Mouse (Mus musculus): ENCODE measurements around the gene Gm3402.
"Not testable (repeated sequence)": the region's sequence is repeated elsewhere in the genome, so short reads cannot be mapped to it uniquely, and the experiment has no call there.

Gene Gm3402

DNA sequence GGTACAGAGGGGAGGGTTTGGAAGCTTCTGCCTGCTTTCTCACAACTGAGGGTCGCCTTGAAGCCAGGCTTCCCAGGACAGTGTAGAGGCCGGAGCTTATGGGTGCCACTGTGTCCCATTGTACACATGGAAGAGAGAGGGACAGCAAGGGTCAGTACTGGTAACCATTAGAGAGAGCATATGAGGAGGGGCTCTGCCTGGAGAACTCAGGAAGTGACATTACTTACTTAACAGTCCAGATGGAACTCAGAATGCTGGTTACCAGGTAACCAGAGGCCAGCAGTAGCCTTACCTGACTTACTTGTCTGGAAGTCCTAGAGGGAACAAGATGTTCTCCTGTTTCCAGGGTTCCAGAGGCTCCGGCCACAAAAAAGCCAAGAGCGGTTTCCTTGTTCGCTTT, at the start of gene Gm3402:
Gene Gm3402, plus strand, starts transcription at position 301 of the 400 bp plus-strand sequence.
- DNase-seq, result not testable (repeated sequence)

DNA sequence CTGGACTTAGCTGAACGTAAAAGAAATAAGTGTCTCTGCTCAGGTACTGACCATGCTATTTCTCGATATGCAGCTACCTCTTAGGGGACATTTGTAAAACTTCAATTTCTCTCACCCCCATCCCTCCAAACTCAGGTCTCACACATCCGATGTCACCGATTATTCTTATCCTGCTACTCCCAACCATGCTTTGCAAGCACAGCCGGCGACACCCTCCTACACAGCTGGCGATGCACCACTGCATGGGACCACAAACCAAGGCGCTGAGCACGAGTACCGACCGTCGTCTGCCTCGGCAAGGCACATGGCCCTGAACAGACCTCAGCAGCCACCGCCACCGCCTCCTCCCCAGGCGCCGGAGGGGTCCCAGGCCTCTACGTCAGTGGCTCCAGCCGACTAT, 47.3 kb upstream of the Gm3402 start:
- DNase-seq, result no peak

DNA sequence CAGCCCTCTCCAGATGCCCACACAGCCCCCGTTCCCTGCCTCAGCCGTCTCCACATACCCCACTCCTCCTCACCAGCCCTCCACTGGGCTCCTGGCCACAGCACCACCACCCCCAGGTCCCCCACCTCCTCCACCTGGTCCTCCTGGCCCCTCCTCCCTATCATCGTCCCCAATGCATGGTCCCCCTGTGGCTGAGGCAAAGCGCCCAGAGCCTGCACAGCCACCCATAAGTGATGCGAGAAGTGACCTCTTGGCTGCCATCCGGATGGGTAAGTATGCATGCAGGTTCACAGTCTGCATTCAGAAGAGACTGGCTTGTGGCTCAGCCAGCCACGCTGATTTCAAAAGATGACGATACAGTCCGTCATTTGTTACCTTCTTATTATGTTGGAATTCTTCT, 45.6 kb upstream of the Gm3402 start:
- no peak for DNase-seq

DNA sequence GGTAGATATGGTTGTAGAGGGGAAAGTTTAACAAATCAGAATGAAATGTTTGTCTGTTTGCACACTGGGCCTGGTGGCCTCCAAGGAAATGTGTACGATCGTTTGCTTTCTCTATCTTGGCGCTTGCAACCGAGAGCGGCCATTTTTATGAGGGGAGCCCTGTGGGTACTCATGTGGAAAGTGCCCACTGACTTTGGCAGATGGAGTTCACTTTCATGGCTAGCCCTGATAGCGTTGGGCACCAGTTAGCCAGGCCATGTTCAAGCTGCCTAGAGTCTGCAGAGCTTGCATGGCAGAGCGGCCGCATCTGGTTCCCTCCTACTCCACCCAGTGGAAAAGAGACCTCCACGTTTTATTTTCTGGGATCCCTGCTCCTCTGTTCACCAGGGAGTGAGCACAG, 43.1 kb upstream of the Gm3402 start:
- DNase-seq, result no peak

- no peak for DNase-seq
Measured at GRCm38 (mm10) chr5:146471311-146471710, 42.6 kb upstream of the Gm3402 start.

- DNase-seq, result no peak
Measured at GRCm38 (mm10) chr5:146471821-146472220, 42.1 kb upstream of the Gm3402 start.

GRCm38 (mm10) chr5:146479564-146479963, 34.4 kb upstream of the Gm3402 start:
- DNase-seq, result peak; percentile 38

DNA sequence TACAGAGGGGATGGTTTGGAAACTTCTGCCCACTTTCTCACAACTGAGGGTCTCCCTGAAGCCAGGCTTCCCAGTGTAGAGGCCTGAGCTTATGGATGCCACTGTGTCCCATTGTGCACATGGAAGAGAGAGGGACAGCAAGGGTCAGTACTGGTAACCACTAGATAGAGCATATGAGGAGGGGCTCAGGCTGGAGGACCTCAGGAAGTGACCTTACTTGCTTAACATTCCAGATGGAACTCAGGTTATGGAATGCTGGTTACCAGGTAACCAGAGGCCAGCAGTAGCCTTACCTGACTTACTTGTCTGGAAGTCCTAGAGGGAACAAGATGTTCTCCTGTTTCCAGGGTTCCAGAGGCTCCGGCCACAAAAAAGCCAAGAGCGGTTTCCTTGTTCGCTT, 32.3 kb upstream of the Gm3402 start, which contains the start of gene Gm6408:
Gene Gm6408, plus strand, starts transcription at position 301 of the 400 bp plus-strand sequence.
- DNase-seq, result not testable (repeated sequence)

GRCm38 (mm10) chr5:146488959-146489358, 25.0 kb upstream of the Gm3402 start:
- DNase-seq, result peak; percentile 30

- not testable (repeated sequence) for DNase-seq
Measured at GRCm38 (mm10) chr5:146491063-146491462, 22.9 kb upstream of the Gm3402 start, which contains the start of gene Gm6370. Gene Gm6370, plus strand, starts transcription at chr5:146491363.

- not testable (repeated sequence) for DNase-seq
Measured at GRCm38 (mm10) chr5:146502099-146502498, 11.8 kb upstream of the Gm3402 start, which contains the start of gene 4930449I24Rik. Gene 4930449I24Rik, plus strand, starts transcription at chr5:146502399.

- DNase-seq, result not testable (repeated sequence)
Measured at GRCm38 (mm10) chr5:146525501-146525900, 11.6 kb downstream of the Gm3402 start, which contains the start of gene Gm3404. Gene Gm3404, plus strand, starts transcription at chr5:146525801.

DNA sequence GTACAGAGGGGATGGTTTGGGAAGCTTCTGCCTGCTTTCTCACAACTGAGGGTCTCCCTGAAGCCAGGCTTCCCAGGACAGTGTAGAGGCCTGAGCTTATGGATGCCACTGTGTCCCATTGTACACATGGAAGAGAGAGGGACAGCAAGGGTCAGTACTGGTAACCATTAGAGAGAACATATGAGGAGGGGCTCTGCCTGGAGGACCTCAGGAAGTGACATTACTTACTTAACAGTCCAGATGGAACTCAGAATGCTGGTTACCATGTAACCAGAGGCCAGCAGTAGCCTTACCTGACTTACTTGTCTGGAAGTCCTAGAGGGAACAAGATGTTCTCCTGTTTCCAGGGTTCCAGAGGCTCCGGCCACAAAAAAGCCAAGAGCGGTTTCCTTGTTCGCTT, 23.4 kb downstream of the Gm3402 start, which contains the start of gene Gm3409:
Gene Gm3409, plus strand, starts transcription at position 301 of the 400 bp plus-strand sequence.
- DNase-seq, result not testable (repeated sequence)

- not testable (repeated sequence) for DNase-seq
Measured at GRCm38 (mm10) chr5:146555836-146556235, 41.9 kb downstream of the Gm3402 start, which contains the start of gene Gm3415. Gene Gm3415, plus strand, starts transcription at chr5:146556136.

DNA sequence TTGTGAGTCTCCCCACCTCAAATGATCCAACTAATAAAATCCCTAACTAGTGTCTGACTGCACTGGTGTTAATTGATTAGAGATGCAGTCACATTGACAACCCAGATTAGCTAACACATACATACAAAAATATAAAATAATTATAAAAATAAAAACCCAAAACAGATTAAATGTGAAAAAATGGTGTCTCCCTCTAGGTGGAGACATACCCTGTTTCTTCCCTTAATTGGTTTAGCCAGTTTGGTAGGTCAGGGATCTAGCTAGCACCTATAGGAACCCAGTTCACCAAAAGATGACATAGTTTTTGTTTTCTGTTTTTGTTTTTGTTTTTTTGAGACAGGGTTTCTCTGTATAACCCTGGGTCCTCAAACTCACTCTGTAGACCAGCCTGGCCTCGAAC, 50.3 kb downstream of the Gm3402 start:
- DNase-seq, result no peak
